Mouse (Mus musculus) 3T3-L1 (cell line): ENCODE results near the gene Ptgfrn.

Experiments
- DNase-seq: peaks from one replicate; pipeline ENCODE4 v3.0.0-alpha.2; 2015; ENCODE audit warnings: low read depth, low spot score

The Ptgfrn gene

DNA sequence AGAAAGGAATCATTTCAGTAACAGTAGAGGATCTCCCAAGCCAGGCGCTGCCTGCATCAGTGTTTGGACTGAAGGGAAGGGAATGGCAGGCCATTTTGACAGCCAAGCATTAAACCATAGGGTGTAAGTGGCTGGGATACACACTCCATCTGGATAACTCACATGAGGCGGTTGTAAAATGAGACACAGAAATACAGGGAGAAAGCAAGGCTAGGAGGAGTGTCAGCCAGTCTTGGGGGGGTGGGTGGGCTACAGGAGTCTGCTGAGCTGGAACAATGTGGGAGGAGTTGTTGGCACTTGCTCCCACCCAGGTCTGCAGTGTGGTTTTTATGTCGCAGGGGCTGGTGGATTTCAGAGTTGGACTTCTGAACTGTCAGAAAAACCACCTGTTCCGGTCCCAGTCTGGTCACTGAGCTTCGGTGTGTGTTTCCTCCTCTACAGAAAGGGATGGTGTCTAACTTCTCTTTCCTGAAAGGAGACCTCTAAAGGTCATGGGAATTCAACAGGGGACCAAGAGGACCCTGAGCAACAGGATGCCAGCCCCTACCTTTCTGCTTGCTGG lies 72.0 kb downstream of the Ptgfrn start:
- no peak for DNase-seq

GRCm38 (mm10) chr3:101036001-101036400 lies 74.1 kb downstream of the Ptgfrn start:
- no peak for DNase-seq

- no peak for DNase-seq
Observed at GRCm38 (mm10) chr3:101034509-101034908, 75.6 kb downstream of the Ptgfrn start.

GRCm38 (mm10) chr3:101033644-101034043 lies 76.4 kb downstream of the Ptgfrn start:
- no peak for DNase-seq

DNA sequence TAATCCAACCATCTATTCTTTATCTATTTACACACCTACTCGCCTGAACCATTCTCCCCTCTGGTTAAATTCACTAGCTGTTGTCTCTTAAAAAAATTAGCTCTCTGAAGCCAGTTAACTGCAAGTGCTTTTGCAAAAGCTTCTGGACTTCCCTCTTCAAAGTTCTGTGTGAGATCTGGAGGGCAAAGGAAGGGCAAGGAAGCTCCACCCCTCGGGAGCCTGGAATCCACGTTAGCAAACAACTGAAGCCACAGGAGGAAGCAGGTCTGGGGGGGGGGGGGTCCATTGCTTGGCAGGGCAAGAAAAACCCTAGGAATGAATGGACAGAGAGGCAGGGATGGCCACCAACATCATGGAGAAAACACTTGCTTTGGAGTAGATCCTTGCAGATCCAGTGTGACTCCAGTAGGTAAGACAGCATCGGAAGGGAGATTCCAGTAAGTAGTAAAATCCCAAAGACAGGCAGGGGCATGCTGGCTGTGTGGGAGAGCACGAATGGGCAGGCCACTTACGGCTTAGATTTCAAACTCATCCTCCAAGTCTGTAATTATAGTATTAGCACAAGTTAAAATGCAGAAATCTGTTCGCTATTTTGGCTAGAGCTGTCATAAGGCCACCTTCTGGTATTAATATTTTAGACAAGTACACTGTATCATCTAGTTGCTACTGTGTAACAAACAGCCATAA lies 78.5 kb downstream of the Ptgfrn start:
- no peak for DNase-seq

DNA sequence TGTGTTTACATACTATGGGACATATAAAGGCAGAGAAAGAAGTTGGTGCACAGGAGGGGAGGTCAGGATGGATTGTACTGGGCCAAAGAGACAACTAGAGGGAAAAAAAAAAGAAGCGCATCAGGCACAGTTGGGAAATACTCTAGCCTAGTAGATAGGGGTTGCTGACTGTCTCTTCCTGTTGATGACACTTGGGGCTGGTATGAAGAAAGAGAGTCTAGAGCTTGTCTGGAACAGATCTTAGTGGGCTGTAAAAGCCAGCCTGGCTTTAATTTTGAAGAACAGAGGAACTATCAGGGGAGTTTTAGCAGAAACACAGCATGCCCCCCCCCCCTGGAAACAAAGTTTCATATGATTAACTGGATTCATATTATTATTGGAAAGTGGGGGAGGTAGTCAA lies 79.4 kb downstream of the Ptgfrn start:
- no peak for DNase-seq

DNA sequence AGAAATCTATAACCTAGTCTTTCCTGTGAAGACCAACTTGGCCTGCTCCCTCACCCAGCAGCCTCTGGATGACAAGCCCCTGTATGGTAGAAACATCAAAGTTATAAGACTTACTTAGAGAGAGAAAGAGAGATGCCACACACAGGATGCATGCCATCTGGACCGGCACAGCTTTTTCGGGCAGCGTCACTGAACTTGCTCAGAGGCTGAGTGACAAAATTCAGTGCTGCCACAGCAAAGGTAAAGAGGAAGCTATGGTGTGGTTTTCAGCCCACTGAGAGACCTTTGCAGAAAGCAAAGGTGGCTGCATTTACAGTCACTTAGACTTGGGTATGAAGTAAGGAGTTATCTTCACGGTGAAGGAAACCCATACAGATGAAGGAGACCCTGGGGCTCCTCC lies 80.7 kb downstream of the Ptgfrn start, which contains the start of gene Cd101:
TSS of gene Cd101 (minus strand) at position 218 of the 400 bp plus-strand sequence.
- no peak for DNase-seq

- DNase-seq, result no peak
Observed at GRCm38 (mm10) chr3:101026741-101027140, 83.3 kb downstream of the Ptgfrn start.

GRCm38 (mm10) chr3:101022967-101023366 lies 87.1 kb downstream of the Ptgfrn start:
- no peak for DNase-seq

- no peak for DNase-seq
Observed at GRCm38 (mm10) chr3:101021481-101022051, 88.5 kb downstream of the Ptgfrn start.

DNA sequence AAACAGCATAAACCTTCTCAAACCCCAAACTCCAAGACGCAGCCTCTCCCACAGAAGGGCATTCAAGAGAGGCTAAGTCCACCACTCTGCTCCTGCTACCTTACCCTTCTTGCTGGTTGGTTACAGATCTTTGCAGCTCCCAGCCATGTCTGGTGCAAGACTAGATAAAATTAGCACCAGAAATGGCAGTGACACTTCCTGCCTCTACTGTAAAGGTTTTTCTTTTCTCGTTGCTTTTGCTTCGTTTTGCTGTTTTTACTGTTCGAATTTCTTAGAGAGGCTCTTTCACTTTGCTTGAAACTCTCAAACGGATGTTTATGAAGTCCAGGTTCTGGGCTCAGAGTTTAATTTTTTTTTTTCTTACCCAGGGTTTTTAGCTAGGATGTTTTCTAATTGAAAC lies 89.0 kb downstream of the Ptgfrn start:
- DNase-seq, result no peak

DNA sequence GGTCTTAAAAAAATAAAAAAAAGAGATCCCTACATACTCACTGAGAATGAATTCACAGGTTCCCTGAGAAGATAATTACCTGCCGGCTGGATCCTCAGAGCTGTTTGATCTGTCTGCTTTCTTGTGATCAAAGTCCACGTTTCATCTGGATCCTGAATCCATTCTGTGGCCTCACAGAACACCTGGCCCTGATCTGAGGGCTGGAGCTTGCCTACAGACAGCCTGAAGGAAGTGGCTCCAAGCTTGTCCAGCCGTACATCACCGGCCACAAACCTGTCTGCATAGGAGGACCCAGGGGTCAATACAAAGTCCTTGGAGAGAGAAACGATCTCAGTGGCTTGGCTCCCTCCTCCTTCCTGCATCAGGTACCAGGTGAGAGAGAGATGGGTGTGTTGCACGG lies 91.6 kb downstream of the Ptgfrn start:
- no peak for DNase-seq

DNA sequence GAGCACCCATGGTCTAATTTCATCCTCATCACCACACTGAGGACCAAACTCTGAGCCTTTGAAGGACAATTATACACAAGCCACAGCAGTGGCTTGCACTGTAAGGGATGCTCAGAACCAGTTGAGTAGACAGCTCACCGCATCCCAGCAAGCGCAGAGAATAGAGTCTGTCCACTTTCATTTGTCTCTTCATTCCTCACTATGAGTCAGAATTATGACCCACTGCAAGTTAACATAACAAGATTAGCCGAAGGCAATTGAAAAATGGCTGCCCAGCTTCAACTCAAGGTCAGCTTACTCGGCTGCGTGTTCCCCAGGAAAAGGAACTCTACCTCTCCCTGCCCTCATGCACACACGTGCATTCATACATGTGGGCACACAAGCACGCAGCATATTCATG lies 94.0 kb downstream of the Ptgfrn start:
- peak; percentile 22 for DNase-seq

DNA sequence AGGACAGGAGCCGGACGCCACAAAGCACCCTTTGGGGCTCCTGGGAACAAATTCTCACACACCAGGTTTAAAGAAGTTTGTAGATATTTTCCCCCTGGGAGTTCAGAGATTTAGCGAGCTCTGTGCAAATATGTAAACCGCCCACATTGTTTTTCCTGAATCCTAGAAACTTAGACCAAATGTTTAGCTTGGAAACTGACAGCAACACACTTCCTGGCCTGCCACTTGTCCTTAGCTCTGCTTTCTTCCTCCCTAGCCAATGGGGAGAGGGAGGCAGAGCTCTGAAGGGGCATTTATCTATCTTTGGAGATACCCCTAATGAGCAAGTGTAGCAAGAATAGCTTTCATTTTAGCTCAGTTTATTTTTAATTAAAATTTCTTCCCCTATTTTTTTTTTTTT lies 94.8 kb downstream of the Ptgfrn start:
- DNase-seq, result peak; percentile 3

DNA sequence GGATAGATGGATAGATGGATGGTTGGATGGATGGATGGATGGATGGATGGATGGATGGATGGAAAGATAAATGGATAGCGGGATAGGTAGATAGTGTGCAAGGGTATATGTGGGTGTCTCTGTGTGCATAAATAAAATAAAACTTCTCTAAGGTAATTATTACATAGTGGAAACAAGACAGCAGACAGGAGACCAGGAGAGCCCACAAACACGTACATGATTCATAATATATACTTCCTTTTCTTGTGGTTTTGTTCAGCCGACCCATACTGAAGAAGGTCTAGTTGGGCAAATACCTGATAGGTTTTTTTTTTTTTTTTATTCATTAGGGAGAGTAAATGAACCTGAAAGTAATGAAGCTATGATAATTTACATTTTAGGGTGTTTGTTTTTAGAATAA lies 96.5 kb downstream of the Ptgfrn start:
- DNase-seq, result no peak

DNA sequence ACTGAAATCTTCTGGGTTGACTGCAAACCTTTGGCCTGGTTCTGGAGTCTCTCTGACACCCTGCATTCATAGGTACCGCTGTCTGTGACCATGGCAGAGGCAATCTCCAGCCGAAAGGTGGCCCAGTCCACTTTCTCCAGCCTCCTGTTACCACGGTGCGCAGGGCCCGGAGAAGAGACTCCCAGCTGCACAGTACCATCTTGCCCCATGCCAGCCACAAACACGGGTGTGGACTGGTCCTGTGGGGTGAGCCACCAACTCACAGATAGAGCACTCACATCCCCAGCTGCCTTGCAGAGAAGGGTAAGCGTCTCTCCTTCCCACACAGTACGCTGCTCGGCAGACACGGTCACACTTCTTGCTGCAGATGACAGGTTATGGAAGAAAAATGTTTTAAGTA lies 97.1 kb downstream of the Ptgfrn start:
- DNase-seq, result no peak

GRCm38 (mm10) chr3:101012597-101012996 lies 97.5 kb downstream of the Ptgfrn start:
- no peak for DNase-seq

DNA sequence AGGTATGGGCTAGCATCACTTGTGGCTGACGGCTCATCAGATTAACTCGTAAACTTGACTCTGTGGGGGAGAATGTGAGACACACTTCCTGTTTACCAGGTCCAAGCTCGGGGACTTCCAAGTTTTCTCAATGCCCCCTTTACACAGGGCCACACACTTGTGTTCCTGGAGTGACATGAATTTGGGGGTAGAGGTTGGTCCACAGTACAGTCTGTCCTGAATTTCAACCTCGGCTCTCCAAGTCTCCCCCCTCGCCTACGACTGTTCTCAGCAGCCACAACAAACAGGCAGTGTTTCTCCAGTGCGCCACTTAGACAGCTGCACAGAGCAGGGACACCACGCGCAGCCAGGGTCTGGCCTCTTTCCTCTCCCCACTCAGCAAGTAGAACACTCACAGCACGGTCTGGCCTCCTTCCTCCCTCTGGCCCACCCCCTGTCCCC lies 97.9 kb downstream of the Ptgfrn start:
- no peak for DNase-seq

GRCm38 (mm10) chr3:101011203-101011600 lies 98.9 kb downstream of the Ptgfrn start:
- no peak for DNase-seq

DNA sequence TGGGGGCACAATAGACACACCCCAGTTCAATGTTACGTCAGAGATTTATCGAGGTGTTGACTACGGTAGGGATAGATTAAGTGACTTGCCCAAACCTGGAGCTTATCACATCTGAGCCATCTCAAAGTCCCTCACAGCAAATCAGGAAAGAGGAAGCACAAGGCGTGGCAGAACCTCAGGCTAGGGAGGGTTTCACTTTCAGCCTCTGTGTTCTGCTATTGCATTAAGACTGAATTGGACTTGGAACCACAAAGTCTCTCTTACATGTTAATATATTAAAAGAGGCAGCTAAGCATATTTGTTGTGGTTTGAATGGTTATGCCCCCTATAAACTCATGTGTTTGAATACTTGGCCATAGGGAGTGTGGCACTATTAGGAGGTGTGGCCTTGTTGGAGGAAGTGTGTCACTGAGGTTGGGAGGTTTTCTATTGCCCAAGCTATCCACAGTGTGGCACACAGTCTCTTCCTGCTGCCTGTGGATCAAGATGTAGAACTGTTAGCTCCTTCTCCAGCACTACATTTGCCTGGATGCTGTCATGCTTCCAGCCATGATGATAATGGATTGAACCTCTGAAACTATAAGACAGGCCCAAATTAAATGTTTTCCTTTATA lies 99.4 kb downstream of the Ptgfrn start:
- DNase-seq, result no peak

DNA sequence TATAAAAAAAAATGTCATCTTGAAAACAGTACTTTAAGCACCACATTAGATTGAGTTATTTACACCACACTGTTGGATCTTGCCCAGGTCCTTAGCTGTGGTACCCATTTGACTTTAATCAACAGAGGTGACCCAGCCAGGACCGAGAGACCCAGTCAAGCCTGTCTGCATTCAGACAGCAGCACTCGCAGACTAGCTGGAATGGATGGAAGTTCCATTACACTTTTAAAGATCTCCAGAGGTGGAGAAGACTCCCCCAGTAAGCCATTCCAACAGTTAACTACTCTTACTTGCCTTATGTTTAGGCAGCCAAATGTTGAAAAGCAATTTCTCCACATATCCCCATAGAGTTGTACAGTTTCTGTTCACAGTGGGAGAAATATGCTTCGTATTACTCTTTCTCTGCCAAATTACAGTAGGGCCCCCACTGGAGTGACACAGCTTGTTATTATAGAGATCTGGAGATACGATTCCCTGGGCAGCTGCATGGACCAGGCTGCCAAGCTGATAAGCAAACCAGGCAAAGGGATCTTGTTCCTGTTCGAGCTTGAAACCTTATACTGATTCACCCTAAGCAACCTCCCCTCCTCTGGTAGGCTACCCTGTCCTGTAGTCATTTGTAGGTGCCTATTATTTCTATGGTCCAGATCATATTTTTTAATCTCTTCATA lies 102.8 kb downstream of the Ptgfrn start:
- no peak for DNase-seq

GRCm38 (mm10) chr3:101005392-101005791 lies 104.7 kb downstream of the Ptgfrn start:
- DNase-seq, result no peak
